Mouse (Mus musculus) adrenal gland, adult 10 weeks (tissue): ENCODE data around the gene Bcdin3d. TPM values are rescaled to one million over a fixed set of nuclear protein-coding genes. Genes with fewer than 3 reads are reported as not detected.

ENCODE experiments used
- polyA plus RNA-seq: library from polyadenylated mRNA; stranded (reverse); fragments of 350-450 nt; fragmentation: Illumina TruSeq; extraction: RNeasy Lipid Tissue Mini Kit (QIAGEN cat#74804); gene quantifications from one replicate; pipeline ENCODE4 v1.2.3, GENCODE M21; 2014; ENCODE audit warnings: low read depth, low replicate concordance

The Bcdin3d gene
- polyA plus RNA-seq = 0.99 TPM

DNA sequence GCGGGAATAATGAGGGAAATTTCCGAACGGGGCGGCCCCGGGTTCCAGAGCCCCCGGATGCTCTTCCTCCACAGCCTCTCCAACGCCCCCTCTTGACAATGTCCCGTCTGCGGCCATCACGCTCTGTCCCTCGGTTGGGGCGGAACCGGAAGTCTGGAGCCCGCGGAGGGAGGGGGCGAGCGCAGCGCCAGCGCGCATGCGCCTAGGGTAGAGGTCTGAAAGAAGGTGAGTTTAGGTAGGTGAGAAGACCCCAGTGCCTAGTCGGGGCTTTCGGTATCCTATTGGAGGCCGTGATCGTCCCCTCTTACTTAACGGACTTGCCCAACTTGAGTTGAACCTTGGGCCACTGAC lies at the start of gene Bcdin3d:
Gene Bcdin3d, minus strand, starts transcription at position 155 of the 351 bp plus-strand sequence.

DNA sequence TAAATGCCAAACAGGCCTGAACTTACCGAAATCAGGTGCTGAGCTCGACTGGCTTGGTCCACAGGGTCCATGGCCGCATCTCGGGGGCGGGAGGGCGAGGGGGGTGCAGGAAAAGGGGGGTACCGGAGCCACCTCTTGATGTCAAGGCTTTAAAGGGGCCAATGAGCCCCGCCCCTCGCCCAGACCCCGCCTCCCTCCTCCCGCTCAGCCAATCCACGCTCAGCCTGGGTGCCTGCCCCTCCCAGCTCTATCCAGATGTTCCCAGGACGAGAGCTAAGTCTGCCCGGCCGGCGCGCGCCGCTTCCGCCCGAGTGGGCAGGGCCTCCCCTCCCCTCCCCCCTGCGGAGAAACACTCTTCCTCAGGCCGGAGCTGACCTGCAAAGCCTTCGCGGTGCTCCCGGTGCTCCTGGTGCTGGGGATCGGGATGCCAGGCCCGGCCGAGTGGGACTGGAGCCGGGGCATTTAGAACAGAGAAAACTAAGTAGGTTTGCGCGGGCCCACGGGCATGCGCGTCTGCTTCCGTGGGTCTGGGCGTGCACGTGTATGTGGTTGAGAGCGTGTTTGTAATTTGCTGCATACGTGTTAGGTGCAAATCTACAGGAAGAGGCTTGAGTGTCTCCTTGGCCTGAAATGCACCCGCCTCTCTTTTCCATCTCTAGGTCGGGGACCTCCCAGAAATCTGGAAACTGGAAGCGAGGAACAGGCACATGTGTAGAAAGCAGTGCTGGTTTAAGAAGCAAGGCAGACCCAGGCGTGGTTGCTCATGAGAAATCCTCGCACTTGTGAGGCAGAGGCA lies 16.7 kb downstream of the Bcdin3d start, which contains the start of gene Nckap5l:
Gene Nckap5l, minus strand, starts transcription at position 143 of the 796 bp plus-strand sequence.

Other genes starting within 250 kb of the Bcdin3d start
- not detected for gene Kcnh3, start 249.9 kb downstream of the Bcdin3d start, polyA plus RNA-seq
- 1.9 TPM for gene Mcrs1, start 222.8 kb downstream of the Bcdin3d start, polyA plus RNA-seq
- gene Prpf40b, start 179.6 kb downstream of the Bcdin3d start, polyA plus RNA-seq = 5.6 TPM
- gene Fam186b, start 178.8 kb downstream of the Bcdin3d start, polyA plus RNA-seq = 0.41 TPM
- 3.0 TPM for gene Fmnl3, start 104.2 kb downstream of the Bcdin3d start, polyA plus RNA-seq
- 303 TPM for gene Tmbim6, start 81.8 kb downstream of the Bcdin3d start, polyA plus RNA-seq
- gene Nckap5l, start 17.0 kb downstream of the Bcdin3d start, polyA plus RNA-seq = 0.52 TPM
- 2.4 TPM for gene Faim2, start 53.4 kb upstream of the Bcdin3d start, polyA plus RNA-seq
- gene Aqp2, start 104.3 kb upstream of the Bcdin3d start, polyA plus RNA-seq = not detected
- gene Aqp5, start 116.1 kb upstream of the Bcdin3d start, polyA plus RNA-seq = not detected
- gene Aqp6, start 126.7 kb upstream of the Bcdin3d start, polyA plus RNA-seq = not detected
- gene Racgap1, start 176.9 kb upstream of the Bcdin3d start, polyA plus RNA-seq = 6.4 TPM
- 0.29 TPM for gene Asic1, start 195.6 kb upstream of the Bcdin3d start, polyA plus RNA-seq
- 10.0 TPM for gene Smarcd1, start 227.4 kb upstream of the Bcdin3d start, polyA plus RNA-seq
- gene Gm17349, start 230.8 kb upstream of the Bcdin3d start, polyA plus RNA-seq = not detected
- 18.1 TPM for gene Gpd1, start 242.8 kb upstream of the Bcdin3d start, polyA plus RNA-seq